Mouse (Mus musculus) yolk sac, embryonic 10.5 days (tissue): ENCODE results near the gene Egfr.

ENCODE experiments used
- DNase-seq: peaks from one replicate; pipeline ENCODE4 v3.0.0-alpha.2; 2017; ENCODE audit warnings: low spot score

The Egfr gene

DNA sequence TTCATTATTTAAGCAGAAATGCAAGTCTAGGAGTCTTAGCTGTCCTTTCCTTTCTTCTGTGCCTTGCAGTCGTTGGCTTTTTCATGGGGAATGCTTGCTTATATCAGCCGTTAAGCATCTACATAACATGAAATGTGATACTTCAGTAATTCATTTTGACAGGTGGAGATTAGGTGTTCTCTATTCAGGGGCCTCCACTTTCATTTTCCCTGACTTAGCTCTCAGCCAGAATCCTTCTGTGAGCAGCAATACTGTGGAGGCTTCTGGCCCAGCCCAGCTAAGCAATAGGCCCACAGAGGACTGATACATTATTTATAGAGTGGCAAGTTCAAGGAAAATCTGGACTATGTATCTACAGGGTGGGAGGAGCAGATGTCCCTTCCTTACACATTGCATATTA lies 25.0 kb downstream of the Egfr start:
- DNase-seq: no peak

DNA sequence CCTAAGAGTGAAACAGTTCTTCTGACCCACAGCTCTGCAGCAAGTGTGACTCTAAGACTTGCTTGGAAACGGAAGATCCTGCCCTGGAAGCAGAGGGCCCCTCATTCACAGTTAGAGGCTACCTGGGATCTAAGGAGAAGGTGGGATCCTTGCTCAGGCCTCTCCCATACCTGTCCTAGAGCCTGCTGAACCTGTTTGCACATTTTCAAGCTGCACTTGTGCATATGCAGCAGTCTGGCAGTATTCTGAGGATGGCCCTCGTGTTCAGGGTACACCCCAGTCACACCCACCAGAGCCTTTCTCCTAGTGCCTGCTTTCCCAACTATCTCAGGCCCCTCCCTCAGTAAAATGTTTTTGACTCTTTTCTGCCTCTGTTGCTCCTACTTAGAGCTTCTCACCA lies 29.6 kb downstream of the Egfr start:
- no peak for DNase-seq

DNA sequence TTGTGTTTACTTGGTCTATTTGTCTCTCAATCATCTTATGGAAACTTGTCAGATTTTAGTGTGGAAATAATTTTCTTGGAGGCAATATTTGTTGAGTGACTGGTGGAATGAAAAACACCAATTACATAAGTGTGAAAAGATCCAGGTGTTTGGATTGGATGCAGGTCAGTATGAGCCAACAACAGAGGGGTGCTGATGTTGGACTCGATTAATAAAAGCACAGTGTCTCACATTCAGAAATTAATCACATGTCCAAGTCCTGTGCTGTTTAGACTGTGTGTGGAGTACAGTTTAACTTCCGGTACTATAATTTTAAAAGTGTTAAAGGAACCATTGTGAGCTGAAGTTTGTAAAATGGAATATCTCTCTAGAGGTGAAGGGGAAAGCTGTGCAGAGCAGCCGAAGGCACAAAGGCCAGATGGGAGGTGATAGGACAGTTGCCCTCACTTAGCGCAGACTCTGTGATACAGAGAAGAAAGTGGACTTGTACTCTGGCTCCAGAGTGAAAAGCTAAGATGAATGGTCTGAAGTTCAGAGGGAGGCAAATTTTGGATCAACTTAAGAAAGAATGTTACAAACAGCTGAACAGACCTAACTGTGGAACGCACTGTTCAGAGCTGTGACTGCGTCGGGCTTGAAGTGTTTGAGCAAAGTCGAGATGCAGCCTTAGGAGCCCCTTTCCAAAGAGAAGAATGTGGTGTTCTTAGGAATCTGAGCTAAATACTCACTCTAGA lies 32.1 kb downstream of the Egfr start:
- no peak for DNase-seq

DNA sequence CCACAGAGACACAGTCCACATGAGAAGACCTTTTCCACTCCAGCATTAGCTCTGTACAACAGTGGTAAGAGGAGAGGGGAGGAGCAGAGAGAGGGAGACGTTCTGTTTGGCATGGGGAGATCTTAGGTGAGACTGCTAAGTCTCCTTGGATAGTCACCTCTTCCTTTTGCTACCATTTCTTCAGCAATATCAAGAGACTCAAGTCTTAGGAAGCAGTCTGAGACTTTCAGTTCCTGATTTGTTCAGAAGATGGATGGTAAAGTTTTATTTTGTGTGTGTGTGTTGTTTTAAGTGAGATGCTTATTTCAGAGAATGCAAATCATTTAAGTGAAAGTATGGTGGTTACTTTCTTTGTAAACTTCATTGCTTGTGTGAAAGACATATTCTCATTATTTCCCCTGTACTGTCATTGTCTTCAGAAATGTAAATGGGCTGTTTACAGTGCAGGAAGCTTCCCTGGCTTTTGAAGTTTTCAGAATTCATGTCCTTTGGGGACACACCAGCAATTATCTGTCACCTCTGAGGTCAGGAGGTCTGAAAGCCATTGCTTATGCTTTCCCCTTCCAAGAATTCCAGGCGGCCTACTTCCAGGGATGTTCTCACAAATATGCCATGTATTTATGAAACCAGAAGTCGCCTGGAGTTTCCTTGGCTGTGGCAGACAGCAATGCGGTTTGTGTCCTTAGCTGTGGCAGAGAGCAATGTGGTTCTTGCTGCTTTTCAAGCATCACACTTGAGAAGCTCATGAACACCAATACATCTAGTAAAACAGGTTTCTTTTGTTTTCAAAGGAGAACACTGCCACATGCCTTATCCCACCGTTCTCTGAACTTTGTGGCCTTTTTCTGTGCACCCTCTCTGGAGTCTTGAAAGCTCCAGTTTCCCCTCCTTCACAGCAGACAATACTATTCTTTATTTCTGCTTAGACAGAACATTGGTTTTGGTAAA lies 40.9 kb downstream of the Egfr start:
- DNase-seq: no peak

DNA sequence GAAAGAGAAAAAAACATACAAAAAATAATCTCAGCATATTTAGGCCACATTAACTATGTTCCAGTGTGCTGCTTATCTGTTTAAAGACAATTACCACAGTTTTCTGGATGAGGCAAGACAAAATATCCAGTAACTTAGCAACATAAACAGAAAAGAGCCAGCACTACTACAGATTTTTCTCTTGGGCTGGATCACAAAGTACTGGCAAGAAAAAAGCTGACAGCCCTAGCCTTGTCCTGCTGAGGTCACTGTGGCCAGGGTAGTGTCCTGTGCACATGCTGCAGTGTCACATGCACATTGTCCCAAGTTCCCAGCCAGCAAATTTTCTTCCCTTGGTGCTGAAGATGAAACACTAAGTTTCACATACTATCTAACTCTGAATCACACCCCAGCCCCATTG lies 43.0 kb downstream of the Egfr start:
- DNase-seq: no peak

DNA sequence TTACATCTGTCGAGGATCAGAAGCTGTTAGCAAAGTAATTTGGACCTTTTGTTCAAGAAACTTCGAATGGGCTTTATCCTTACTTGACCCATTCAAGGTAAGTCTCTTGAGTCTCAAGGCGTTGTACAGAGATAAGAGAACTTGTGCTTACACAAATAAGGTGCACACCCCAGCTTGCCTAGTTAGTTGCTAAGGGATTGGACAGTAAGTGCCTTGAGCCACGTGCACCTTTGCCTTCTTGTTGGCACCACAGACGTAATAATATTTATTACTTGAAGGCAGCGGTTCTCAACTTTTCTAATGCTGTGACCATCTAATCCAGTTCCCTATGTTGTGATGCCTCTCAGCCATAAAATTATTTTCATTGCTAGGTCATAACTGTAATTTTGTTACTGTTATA lies 43.5 kb downstream of the Egfr start:
- no peak for DNase-seq

DNA sequence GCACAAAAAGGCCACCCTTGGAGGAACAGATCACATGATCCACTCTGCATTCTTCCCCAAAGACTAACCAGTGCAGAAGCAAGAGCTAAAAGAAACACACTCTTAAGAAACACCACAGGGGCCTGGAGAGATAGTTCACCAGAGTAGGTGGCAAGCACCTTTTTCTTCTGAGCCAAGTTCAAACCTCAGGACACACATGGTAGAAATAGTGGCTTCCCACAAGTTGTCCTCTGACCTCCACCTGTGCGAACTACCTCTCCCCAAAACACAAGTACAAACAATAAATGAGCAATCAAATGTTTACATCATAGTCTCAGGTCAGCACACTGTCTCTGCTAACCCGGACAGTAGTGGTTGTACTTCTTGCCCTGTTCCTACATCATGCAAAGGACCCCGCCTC lies 45.5 kb downstream of the Egfr start:
- DNase-seq: no peak

DNA sequence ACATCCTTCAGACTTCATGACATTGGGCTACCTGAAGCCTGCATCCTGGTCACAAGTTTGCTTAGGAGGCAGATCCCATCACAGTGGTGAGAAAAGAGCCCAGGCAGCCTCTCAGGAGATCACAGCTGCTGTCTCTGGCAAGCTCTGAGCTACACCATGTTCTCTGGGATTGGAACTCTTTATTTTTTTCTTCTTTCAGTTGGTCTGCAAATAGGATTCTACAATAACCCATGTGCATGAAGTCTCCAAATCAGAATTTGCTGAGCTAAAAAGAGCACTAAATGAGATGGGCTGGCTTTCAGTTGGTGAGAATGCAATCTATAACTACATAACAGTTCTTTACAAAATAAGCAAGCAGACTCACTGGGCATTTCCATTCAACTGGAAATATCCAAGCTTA lies 46.1 kb downstream of the Egfr start:
- no peak for DNase-seq

DNA sequence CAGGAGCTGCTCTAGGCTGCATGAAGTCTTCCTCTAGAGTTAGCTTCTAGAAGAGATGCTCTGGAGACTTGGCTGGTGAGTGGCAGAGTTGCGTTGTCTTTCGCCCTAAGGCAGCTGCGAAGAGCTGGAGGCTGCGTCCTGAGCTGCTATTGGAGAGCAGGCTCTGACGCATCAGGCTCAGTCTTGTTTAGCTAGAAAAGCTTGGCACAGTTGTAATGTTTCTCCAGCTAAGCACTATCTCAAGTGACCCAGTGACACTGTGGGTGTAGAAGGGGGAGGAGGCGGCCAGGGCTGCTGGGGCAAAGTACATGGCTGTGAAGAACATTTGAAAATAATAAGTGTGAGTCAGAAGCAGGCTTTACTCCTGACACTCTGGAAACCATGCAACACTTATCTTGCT lies 48.5 kb downstream of the Egfr start:
- DNase-seq: peak; percentile 73

DNA sequence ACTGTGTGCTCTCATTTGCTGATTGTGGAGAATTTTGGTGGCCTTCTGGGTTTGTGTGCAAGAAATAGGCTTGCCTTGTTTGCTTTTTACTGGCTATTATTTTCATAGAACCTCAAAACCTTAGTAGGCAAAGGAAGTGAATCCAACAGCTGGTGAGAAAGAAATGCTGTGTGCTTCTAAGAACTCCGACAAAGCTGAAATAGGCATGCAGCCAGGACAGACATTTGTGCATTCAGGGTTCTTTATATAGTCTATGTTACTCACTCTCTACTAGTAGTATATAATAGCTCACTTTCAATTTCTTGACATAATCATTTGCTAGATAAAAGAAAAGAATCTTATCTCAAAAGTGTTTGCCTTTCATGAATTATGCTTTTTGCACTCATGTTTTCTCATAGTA lies 50.7 kb downstream of the Egfr start:
- DNase-seq: no peak

DNA sequence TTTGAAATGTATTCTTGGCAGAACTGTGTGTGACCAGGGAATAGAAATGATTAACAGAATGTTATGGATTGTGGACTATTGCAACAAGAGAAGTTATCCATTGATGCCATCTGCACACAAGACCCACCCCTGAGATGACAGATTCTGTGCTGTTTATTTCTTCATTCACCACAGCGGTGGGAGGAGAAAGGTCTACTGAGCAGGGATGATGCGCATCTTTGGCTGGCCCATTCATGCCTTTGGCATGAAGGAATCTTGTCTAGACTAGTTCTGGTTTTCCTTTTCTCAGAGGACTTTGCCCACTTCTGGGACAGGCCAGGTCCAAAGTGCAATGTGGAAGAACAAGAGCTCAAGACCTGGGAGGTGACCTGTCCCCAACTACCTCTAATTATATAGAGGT lies 52.0 kb downstream of the Egfr start:
- DNase-seq: peak; percentile 63

DNA sequence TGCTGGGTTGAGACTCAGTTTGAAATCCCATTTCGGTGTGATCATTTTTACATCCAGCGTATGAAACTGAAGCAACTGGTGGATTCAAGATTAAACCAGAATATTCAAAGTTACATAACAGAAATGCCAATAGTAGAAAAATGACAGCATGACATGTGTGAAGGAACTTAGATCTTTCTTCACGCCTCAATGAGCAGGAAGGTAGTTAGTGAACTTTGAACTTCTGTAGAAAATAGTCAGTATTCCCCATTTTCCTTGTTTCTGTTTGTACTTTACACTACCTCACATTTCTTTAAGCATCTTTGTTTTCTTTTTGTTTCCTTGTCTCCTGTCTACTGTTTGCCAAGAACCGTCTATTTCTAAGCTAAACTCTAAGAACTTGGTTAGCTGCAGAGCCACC lies 53.9 kb downstream of the Egfr start:
- DNase-seq: no peak

DNA sequence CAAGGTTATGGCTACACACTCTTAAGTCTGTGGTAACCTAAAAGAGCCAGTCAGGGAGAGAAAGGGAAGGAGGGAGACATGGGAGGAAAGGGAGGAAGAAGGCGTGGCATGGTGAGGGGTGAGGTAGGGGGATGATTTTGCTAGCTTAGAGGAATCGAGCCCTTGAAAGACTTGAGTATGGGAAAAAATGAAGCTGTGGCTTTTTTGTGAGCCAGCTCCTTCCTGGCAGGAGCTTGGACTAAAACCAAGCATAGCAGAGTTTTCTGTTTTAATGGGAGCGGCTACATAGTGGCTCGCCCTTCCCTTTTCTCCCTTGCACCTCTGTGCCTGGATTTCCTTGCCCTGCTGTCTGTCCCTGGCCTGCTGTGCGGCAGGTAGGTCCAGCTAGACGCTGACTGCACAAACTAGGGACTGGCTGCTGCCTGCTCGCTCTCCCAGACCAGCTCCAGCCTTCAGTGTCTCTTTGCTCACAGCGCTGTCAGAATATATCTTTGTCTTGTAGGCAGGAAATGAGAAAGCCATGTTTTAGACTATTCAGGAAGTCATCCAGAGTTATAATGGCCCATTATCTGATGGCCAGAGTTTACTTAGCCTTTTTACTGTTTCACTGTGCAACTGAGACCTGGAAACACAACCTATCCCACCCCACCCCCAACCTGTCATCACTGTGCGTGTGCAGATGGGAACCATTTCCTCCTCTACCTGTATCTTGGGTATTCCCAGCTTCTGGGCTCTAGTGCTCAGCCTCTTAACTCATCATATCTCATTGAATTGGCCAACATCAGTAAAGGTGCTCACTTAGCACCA lies 57.4 kb downstream of the Egfr start:
- no peak for DNase-seq

DNA sequence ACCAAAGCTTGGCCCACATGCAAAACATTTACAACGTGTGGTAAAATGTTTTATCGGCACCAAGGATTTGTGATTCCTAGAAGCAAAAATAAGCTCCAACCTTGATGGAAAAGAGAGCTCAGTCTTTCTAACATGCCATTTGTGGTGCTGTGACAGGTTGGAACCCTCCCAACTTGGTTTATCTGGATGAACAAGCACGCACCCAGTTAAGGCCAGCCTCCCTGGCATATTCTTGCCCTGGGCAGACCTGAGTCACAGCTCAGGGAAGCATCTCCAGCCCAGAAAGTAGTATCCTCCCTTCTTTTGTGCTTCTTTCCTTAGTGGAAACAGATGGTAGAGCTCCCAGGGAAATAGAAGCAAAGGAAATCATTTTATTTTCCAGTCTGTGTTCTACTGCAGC lies 58.1 kb downstream of the Egfr start:
- DNase-seq: no peak

DNA sequence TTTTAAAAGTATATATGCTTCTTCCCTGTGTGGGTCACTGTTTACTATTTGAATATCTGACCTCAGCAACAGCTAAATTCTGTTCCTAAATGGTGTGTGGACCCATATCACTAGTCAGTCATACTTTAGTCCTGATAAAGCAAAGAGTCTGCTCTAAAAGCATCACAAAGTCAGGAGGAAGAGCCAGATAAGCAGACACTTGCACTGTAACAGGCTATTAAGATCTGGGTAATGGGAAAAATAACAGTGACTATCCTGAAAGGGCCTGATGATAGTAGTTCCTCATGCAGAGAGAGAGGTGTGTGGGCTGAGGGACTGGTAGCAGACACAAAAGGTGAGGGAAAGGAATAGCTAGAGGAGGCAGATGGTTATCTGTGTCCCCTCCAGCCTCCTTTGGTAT lies 61.3 kb downstream of the Egfr start:
- DNase-seq: no peak

DNA sequence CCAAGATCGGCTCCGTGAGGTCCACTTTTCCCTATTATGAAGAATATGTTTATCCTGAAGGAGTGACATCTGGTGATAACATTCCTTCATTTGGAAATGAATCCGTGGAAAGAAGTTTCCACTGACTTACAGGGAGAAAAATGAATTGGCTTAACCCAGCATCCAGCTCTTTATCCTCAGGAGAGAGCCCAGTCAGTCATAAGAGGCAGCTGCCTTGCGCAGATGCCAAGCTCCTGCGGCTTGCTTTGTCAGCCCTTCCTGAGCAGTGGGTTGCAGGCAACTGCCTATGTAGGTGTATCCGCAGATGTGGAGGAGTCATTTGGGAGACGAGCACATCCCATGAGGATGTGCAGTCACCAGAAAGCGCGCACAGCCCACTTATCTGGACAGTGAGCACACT lies 64.4 kb downstream of the Egfr start:
- no peak for DNase-seq

DNA sequence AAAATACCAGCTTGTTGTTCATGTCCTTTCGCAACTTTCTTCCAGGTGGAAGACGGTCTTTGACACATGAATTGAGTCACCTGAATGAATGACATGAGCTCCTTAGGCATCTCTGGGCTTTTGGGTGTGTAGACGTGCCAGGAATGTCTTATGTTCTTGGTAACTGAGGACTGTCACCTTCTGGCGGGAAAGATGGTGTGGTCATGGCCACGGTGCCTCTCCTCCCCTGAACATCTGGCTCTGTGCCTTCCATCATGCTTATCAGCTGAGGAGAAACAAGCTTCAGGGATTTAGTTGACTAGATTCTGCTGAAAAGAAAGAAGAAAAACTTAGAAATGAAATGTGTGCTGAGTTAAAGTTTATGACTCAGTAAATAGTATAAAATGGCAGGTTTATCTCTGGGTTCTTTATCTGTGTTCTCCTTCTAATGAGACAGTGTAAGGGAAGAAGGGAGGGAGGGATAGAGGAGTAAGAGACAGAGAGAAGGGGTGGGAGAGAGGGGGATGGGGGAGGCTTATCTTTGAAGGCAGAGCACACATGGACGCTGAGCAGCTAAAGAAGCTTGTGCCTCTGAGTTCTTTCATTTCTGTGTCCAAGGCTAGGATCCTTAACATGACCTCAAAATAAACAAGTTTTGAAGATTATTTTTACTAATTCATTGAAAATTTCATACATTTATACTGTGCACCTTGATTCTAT lies 65.5 kb downstream of the Egfr start:
- no peak for DNase-seq

DNA sequence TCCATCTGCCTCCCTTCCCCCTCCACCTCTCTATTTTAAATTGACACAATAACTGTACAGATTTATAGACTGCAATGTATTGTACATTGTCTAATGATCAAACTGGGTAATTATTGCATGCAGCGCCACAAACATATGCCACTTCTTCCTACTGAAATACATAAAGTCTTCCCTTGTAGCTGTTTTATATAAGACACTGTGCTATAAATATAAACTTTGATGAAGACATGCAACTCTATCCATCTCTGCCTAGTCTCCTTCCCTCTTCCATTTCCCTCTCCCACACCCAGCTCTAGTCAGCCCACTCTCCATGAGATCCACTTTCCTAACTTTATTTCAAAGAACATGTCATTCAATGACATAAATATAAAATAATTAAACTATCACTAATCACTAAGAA lies 67.4 kb downstream of the Egfr start:
- no peak for DNase-seq

DNA sequence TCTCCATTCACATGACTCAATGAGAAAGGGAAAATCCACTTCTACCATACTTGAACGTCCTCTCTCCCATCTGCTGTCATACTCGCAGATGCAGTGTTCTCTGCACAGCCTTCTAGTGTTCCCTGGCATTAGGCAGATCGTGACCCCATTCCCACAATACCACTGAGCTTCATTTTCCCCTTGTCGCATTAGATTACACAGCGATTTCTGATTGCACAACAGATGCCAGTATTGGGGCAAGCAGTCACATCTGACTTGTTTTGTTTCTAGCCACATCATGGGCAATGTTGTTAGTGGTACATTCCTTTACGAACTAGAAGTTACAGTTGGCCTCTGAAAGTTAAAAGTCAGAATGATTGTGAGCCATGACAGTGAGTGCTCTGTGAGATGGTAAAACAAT lies 68.1 kb downstream of the Egfr start:
- no peak for DNase-seq

DNA sequence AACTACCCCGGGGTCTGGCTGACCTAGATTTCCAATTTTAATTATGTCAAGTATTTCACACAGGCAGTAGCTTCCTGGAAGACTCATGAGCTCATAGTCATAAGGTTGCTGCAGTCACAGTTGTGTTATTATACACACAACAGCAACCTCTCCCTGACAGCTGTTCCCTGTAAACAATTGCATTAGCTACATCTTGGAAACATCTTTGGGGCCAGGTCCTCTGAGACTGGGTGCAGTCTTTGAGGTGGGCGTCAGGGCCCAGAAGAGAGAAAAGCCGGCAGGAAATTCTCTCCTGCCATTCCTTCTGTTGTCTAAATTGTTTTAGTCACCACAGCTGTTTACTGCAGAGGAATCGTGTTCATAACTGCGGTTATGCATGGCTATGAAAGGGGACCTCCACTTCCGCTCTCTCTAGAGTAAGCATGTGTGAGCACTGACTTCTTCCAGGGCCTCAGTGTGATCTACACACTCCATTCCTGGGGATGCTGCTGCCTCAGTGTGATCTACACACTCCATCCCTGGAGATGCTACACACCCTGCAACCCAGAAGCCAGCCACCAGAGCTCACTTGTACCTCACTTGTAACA lies 69.8 kb downstream of the Egfr start:
- no peak for DNase-seq

DNA sequence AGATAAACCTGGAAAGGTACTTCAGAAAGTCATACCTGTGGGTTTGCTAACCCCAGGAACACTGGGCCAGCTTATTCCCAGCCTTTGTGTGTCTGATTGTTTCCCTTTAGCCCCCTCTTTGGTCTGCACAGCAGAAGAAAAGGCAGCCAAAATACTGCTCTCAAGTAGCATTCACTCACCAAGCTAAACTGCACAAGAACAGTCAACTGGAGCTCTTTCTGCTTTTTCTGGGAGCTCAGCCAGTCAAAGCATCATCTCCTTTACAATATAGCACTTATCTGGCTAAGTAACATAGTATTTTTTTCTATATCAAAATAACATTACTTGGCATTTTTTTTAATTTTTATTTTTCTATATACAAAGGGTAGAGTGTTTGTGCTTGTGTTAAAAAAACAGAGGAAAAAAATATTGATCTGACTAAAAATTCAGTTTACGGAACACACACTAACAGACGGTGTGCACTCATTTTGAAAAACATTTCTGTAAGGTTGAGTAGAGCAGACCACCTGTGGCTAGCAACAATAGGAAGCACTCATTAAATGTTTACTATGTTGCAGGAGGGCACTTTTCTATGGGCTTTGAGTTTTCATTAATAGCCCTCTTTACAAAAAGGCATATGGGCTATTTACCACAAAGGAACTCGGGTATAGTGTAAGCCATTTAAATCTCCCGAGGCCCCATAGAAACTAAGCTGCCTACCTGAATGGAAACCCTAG lies 72.0 kb downstream of the Egfr start:
- DNase-seq: no peak
